Mouse (Mus musculus) ES-Bruce4 (cell line): ENCODE measurements around the gene Rab35.

Experiments
- CTCF ChIP-seq: IDR thresholded peaks from one replicate; pipeline ENCODE4 v1.8.1; 2011; ENCODE audit warnings: low read depth, low read length
- EP300 ChIP-seq: IDR thresholded peaks from 2 replicates; pipeline ENCODE4 v1.6.1; 2011; ENCODE audit warnings: low read depth, low read length; ENCODE audit not compliant: insufficient read depth
- POLR2A ChIP-seq: IDR thresholded peaks from one replicate; pipeline ENCODE4 v1.8.1; 2011; ENCODE audit warnings: low read length; ENCODE audit not compliant: insufficient read depth

- TF ChIP-seq POLR2A: no peak
- TF ChIP-seq CTCF: no peak
- TF ChIP-seq EP300: no peak
Measured at GRCm38 (mm10) chr5:115634046-115634445, 2.3 kb downstream of the Rab35 start.
